Mouse (Mus musculus) inflammation-experienced regulatory T-cells, adult 6 months (primary cell): ENCODE data around the gene Sh3pxd2a. TPM values are rescaled to one million over a fixed set of nuclear protein-coding genes. Genes with fewer than 3 reads are reported as not detected.
"Not testable (repeated sequence)": the region's sequence is repeated elsewhere in the genome, so short reads cannot be mapped to it uniquely, and the experiment has no call there.

Experiments used
- ATAC-seq: one replicate; pipeline ENCODE4 v1.8.0; 2017
- polyA plus RNA-seq, 3 experiments: library from polyadenylated mRNA; unstranded; fragments of 100-300 nt; shearing (Covaris generic); gene quantifications; one replicate each; pipeline ENCODE4 v1.2.1; 2017

Sh3pxd2a gene
- polyA plus RNA-seq, 3 experiments from 2014 or later = 0.30 to 0.87 (median 0.54) TPM

- ATAC-seq = no peak
These were observed 58.7 kb downstream of the Sh3pxd2a start for GRCm38 (mm10) chr19:47405548-47405947.

GRCm38 (mm10) chr19:47403391-47404379, 60.5 kb downstream of the Sh3pxd2a start:
- no peak for ATAC-seq

GRCm38 (mm10) chr19:47402976-47403375, 61.2 kb downstream of the Sh3pxd2a start:
- ATAC-seq = no peak

- ATAC-seq = no peak
These were observed 61.7 kb downstream of the Sh3pxd2a start for GRCm38 (mm10) chr19:47402544-47402943.

- no peak for ATAC-seq
These were observed 64.5 kb downstream of the Sh3pxd2a start for GRCm38 (mm10) chr19:47399709-47400108.

- no peak for ATAC-seq
These were observed 65.2 kb downstream of the Sh3pxd2a start for GRCm38 (mm10) chr19:47399029-47399428.

GRCm38 (mm10) chr19:47397882-47398671, 66.1 kb downstream of the Sh3pxd2a start:
- no peak for ATAC-seq

- ATAC-seq = no peak
These were observed 68.9 kb downstream of the Sh3pxd2a start for GRCm38 (mm10) chr19:47395338-47395737.

- ATAC-seq = not testable (repeated sequence)
These were observed 69.4 kb downstream of the Sh3pxd2a start for GRCm38 (mm10) chr19:47394781-47395180.

- ATAC-seq = no peak
These were observed 73.3 kb downstream of the Sh3pxd2a start for GRCm38 (mm10) chr19:47390878-47391277.

GRCm38 (mm10) chr19:47387887-47388286, 76.3 kb downstream of the Sh3pxd2a start:
- no peak for ATAC-seq

GRCm38 (mm10) chr19:47387395-47387794, 76.8 kb downstream of the Sh3pxd2a start:
- ATAC-seq = no peak

GRCm38 (mm10) chr19:47385971-47386370, 78.2 kb downstream of the Sh3pxd2a start:
- ATAC-seq = no peak

- ATAC-seq = no peak
These were observed 79.6 kb downstream of the Sh3pxd2a start for GRCm38 (mm10) chr19:47384639-47385038.

GRCm38 (mm10) chr19:47384036-47384435, 80.2 kb downstream of the Sh3pxd2a start:
- no peak for ATAC-seq

GRCm38 (mm10) chr19:47382268-47382667, 81.9 kb downstream of the Sh3pxd2a start:
- ATAC-seq = no peak

GRCm38 (mm10) chr19:47381011-47381410, 83.2 kb downstream of the Sh3pxd2a start:
- no peak for ATAC-seq

GRCm38 (mm10) chr19:47379141-47379540, 85.1 kb downstream of the Sh3pxd2a start:
- no peak for ATAC-seq

GRCm38 (mm10) chr19:47374916-47375573, 89.2 kb downstream of the Sh3pxd2a start:
- ATAC-seq = no peak

GRCm38 (mm10) chr19:47374440-47374839, 89.8 kb downstream of the Sh3pxd2a start:
- no peak for ATAC-seq

- no peak for ATAC-seq
These were observed 92.2 kb downstream of the Sh3pxd2a start for GRCm38 (mm10) chr19:47372044-47372443.

GRCm38 (mm10) chr19:47371521-47371920, 92.7 kb downstream of the Sh3pxd2a start:
- ATAC-seq = no peak

- no peak for ATAC-seq
These were observed 95.2 kb downstream of the Sh3pxd2a start for GRCm38 (mm10) chr19:47369008-47369407.
